10 mouse cellular contexts compared by ENCODE assay signal in genomic region chr6:101921186-101921585, GRCm38 (mm10).
A peak's percentile ranks its signal among the peaks of the same experiment; 100 is the strongest.
DNase-seq lines count a peak whose midpoint lies in the region; ATAC-seq lines count a peak whose summit lies in the region.
"Had no signal": no experiment of that assay in that cellular context is flagged by ENCODE, and none has a peak within 500 bp of the region (broad histone marks: within the 10 kb centered on the region; RNA-seq: fewer than 3 reads in every experiment).

No protein-coding gene starts in this region.

- no peak overlapping the region for H3K9ac ChIP-seq in hindbrain, embryonic 14.5 days
- no peak overlapping the region for H3K9ac ChIP-seq in hindbrain, embryonic 11.5 days (ENCODE audit: low read depth, low read length)
- H3K9ac ChIP-seq in kidney, embryonic 15.5 days = no peak overlapping the region
- H3K9ac ChIP-seq: liver, embryonic 14.5 days; neural tube, embryonic 12.5 days had no signal

- H3K36me3 ChIP-seq in hindbrain, embryonic 14.5 days (replicated peaks; ENCODE audit: control insufficient read depth, insufficient read depth) = no peaks in the 10 kb centered on the region
- no peaks in the 10 kb centered on the region for H3K36me3 ChIP-seq in hindbrain, embryonic 11.5 days (ENCODE audit: control insufficient read depth, insufficient read depth, low read length)
- no peaks in the 10 kb centered on the region for H3K36me3 ChIP-seq in kidney, embryonic 15.5 days
- H3K36me3 ChIP-seq: neural tube, embryonic 12.5 days had no signal

- no peaks in the 10 kb centered on the region for H3K9me3 ChIP-seq in hindbrain, embryonic 14.5 days (ENCODE audit: control insufficient read depth, low read length)
- H3K9me3 ChIP-seq in hindbrain, embryonic 11.5 days (ENCODE audit: control insufficient read depth, low read length) = no peaks in the 10 kb centered on the region
- H3K9me3 ChIP-seq in kidney, embryonic 15.5 days (replicated peaks) = no peaks in the 10 kb centered on the region
- H3K9me3 ChIP-seq: neural tube, embryonic 12.5 days had no signal

- H3K4me3 ChIP-seq in hindbrain, embryonic 14.5 days (replicated peaks; ENCODE audit: low read length) = no peak overlapping the region
- no peak overlapping the region for H3K4me3 ChIP-seq in hindbrain, embryonic 11.5 days (ENCODE audit: low read depth, low read length)
- no peak overlapping the region for H3K4me3 ChIP-seq in kidney, embryonic 15.5 days (replicated peaks)
- H3K4me3 ChIP-seq: neural tube, embryonic 12.5 days had no signal

- no peaks in the 10 kb centered on the region for H3K27me3 ChIP-seq in hindbrain, embryonic 14.5 days (ENCODE audit: control insufficient read depth, insufficient read depth, low read length)
- no peaks in the 10 kb centered on the region for H3K27me3 ChIP-seq in hindbrain, embryonic 11.5 days (ENCODE audit: control insufficient read depth, insufficient read depth, low read length)
- no peaks in the 10 kb centered on the region for H3K27me3 ChIP-seq in kidney, embryonic 15.5 days
- H3K27me3 ChIP-seq: neural tube, embryonic 12.5 days had no signal

- H3K27ac ChIP-seq in hindbrain, embryonic 14.5 days = no peak overlapping the region
- H3K27ac ChIP-seq in hindbrain, embryonic 11.5 days (ENCODE audit: low read depth, low read length) = no peak overlapping the region
- H3K27ac ChIP-seq in kidney, embryonic 15.5 days = no peak overlapping the region
- H3K27ac ChIP-seq: liver, embryonic 14.5 days; neural tube, embryonic 12.5 days had no signal

- H3K4me1 ChIP-seq in hindbrain, embryonic 14.5 days (replicated peaks; ENCODE audit: control insufficient read depth, insufficient read depth, low read length) = no peaks in the 10 kb centered on the region
- H3K4me1 ChIP-seq in hindbrain, embryonic 11.5 days (replicated peaks; ENCODE audit: control insufficient read depth, insufficient read depth, low read length) = no peaks in the 10 kb centered on the region
- H3K4me1 ChIP-seq in kidney, embryonic 15.5 days = no peaks in the 10 kb centered on the region
- H3K4me1 ChIP-seq: neural tube, embryonic 12.5 days had no signal

- no peak overlapping the region for H3K4me2 ChIP-seq in hindbrain, embryonic 14.5 days (replicated peaks)
- no peak overlapping the region for H3K4me2 ChIP-seq in hindbrain, embryonic 11.5 days (replicated peaks; ENCODE audit: low read depth, low read length)
- H3K4me2 ChIP-seq in kidney, embryonic 15.5 days = no peak overlapping the region
- H3K4me2 ChIP-seq: neural tube, embryonic 12.5 days had no signal

- ATAC-seq in hindbrain, embryonic 14.5 days (ENCODE audit: low FRiP score) = no peak
- ATAC-seq in hindbrain, embryonic 11.5 days (ENCODE audit: low FRiP score) = no peak
- ATAC-seq in kidney, embryonic 15.5 days (replicated peaks; ENCODE audit: low FRiP score) = peak; percentile 62; the same call in 1 of the 2 replicates
- ATAC-seq in monocyte, adult 5-6 weeks (replicated peaks; ENCODE audit: insufficient number of reproducible peaks, low FRiP score, low TSS enrichment, poor library complexity, severe bottlenecking) = no peak

- DNase-seq in hindbrain, embryonic 14.5 days (ENCODE audit: low spot score) = peak; percentile 40
- no peak for DNase-seq in hindbrain, embryonic 11.5 days (ENCODE audit: low spot score)
- DNase-seq in Muller cell, postnatal 12 days (ENCODE audit: inconsistent ontology term) = peak; percentile 65
- DNase-seq in cerebellum, postnatal 14 days = peak; percentile 43 to 47
- DNase-seq in right cerebral cortex, postnatal 4 days = no peak
- no peak for DNase-seq in layer of hippocampus, adult 11-12 months (ENCODE audit: low spot score)

Comparison
In these comparisons a context has a peak if more than half of its experiments do, and no peak if none do; other contexts are left out.
1. DNase-seq: peak in hindbrain, embryonic 14.5 days (single experiment), Muller cell, postnatal 12 days (single experiment) and cerebellum, postnatal 14 days (2 of 2); none in hindbrain, embryonic 11.5 days (single experiment), right cerebral cortex, postnatal 4 days (single experiment) and layer of hippocampus, adult 11-12 months (single experiment).